Mouse (Mus musculus) naive thymus-derived CD4-positive, alpha-beta T cell, adult 2 months (primary cell): ENCODE data around the gene Rb1.
A peak's percentile ranks its signal among the peaks of the same experiment; 100 is the strongest.

ENCODE experiments used
- DNase-seq: peaks from one replicate; pipeline ENCODE4 v3.0.0-alpha.2; 2011; ENCODE audit warnings: low read depth

Gene Rb1

DNA sequence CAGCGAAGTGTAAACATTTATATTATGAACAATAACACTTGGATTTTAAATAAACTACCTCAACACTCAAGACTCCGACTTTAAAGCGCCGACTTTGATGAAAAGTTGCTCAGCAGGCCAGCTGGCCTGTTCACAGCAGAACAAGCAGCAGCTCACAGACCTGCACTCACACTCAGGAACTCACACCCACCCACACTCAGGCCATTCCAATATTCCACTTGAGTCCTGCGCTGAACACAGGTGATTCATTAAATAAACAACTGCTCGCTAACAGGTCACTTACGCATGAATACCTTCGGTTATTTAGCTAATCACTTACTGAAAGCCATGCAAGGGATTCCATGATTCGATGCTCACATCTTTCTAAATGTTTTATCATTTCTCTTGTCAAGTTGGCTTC is 63.4 kb downstream of the Rb1 start:
- DNase-seq, result no peak

DNA sequence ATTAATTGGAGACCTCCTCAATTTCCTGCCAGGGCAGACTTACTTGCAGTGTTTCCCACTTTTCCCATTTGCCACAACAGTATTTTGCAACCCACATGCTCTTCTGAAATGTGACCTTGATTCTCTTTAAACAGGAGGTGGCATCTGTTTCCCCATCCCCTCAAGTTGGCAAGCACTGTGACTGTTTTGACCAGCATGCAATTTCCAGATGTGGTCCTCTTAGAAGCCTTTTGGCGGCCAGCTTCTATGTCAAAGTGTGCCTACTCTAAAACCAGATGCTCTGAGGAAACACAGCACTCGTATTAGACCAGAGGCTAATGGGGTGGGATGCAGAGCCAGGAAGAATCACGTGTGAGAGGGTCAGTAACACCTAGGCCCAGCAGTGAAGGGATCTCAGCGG is 67.4 kb downstream of the Rb1 start:
- DNase-seq, result no peak

- no peak for DNase-seq
Measured at GRCm38 (mm10) chr14:73257348-73257747, 68.3 kb downstream of the Rb1 start.

DNA sequence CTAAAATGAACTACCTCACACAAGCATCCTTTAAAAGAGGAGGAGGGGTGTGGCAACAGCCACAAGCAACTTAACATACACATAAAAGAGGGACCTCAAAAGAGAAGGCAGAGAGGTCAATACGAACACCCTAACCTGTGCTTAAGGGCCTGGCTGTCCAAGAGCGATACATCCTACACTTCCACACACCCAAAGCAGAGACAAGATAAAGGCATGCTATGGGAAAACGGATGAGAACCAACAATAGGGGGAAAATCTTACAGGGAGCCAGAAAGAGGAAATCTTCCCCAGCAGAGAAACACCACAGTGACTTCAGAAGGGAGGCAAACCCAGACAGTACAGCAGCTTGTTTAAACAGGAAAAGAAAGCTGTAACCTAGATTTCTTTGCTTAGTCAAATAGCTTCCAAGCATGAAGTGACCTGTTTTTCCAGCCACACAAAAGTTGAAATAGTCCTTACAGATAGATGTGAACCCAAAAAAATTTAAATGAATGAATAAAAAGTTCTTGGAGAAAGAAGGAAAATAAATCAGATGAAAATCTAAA is 70.1 kb downstream of the Rb1 start:
- DNase-seq, result peak; percentile 57

DNA sequence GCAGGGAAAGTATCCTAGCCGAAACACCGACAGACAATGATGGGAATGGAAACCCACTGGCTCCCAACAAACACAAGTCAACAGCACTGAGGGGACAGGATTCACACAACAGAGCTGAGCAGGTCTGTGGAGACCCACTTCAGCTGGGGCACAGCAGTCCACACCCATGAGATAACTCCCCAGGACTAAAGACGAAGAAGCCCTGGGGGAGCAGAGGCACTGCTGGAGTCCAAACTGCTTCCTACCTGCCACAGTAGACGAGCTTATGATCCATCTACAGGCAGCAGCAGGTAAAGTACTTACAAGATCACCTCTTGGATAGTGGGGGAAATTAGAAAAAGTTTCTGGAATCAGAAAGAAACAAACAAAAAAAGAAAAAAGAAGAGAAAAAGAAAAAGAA is 71.2 kb downstream of the Rb1 start:
- no peak for DNase-seq

- DNase-seq, result peak; percentile 61
Measured at GRCm38 (mm10) chr14:73253453-73254251, 72.0 kb downstream of the Rb1 start.

DNA sequence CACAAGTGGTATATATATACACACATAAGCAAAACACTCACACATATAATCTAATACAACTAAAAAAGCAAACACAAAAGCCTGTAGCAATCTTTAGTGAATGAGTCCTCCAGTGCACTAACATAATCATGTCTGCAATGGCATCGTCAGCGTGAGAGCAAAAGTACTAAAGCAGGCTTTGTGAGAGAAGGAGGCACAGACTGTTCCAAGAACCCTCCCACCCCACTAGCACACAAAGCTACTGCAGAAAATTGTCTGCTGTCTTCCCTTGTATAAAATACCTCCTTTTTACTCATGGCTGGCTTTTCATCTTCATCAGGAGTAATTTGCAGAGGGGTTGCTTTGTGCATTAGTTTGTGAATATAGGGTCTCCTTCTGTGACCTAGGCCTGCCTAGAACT is 73.3 kb downstream of the Rb1 start:
- DNase-seq, result no peak

GRCm38 (mm10) chr14:73250056-73250455 is 75.6 kb downstream of the Rb1 start:
- no peak for DNase-seq

GRCm38 (mm10) chr14:73244061-73244597 is 81.5 kb downstream of the Rb1 start:
- DNase-seq, result peak; percentile 51

DNA sequence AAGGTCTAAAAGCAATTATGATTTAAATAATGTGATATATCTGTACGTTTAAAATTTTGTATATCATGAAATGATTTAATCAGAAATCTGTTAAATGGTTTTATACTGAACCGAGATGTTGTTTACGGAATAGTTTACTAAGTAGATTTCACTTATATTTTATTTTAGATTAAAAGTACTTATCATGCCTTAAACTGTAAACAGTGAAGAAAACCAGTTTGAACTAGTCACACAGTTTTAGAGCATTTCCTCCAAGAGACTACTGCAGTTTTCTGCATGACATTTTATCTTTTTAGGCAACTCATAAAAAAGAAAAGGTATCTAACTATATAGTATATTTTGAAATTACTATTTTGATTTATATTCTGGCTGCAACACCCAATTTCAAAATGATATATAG is 85.8 kb downstream of the Rb1 start:
- no peak for DNase-seq

- DNase-seq, result peak; percentile 48
Measured at GRCm38 (mm10) chr14:73239291-73239690, 86.3 kb downstream of the Rb1 start.

- DNase-seq, result peak; percentile 67
Measured at GRCm38 (mm10) chr14:73238498-73239250, 86.9 kb downstream of the Rb1 start.

DNA sequence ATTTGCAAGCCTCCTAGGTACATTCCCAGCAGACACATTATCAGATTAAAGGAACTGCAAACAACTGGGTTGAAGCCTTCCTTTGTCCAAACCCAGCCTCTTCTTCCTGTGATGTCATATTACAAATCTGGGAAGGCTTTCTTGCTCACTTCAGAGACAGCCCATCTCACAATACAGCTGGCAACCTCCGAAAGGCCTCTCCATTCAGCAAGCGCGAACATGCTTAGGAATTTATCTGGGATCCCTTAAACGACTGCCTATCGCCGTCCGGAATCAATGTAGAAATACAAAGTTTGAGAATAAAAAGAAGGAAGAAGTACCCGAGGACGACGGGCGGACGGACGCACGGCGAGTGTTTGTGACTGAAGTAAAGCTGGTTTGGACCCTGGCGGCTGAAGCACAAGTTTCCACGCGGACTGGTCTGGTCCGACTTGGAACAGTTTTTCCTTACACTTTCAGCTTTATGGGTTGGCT is 87.7 kb downstream of the Rb1 start, which contains the start of gene Lpar6:
Gene Lpar6 (plus strand): TSS at position 48 of the 474 bp plus-strand sequence.
- peak; percentile 70 for DNase-seq

GRCm38 (mm10) chr14:73234468-73235031 is 91.1 kb downstream of the Rb1 start:
- DNase-seq, result no peak

GRCm38 (mm10) chr14:73231286-73231982 is 94.2 kb downstream of the Rb1 start:
- DNase-seq, result no peak

DNA sequence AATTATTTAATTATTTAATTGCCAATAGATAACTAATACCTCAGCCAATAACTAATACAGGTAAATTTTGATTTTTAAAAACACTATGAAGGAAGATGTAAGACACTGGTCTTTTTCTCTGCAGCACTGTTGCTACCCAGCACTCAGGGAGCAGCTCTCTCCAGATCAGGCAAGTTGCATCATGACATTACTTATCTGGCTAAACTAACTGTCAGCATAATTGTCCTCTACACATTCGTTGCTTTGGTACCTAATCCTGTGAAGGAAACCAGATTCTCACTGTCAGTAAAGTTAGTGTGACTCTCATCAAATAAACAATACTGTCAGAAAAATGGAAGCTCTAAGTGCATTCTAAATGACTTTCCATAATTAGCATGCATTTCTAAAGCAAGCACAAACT is 98.8 kb downstream of the Rb1 start:
- DNase-seq, result no peak

- no peak for DNase-seq
Measured at GRCm38 (mm10) chr14:73226346-73226745, 99.3 kb downstream of the Rb1 start.

DNA sequence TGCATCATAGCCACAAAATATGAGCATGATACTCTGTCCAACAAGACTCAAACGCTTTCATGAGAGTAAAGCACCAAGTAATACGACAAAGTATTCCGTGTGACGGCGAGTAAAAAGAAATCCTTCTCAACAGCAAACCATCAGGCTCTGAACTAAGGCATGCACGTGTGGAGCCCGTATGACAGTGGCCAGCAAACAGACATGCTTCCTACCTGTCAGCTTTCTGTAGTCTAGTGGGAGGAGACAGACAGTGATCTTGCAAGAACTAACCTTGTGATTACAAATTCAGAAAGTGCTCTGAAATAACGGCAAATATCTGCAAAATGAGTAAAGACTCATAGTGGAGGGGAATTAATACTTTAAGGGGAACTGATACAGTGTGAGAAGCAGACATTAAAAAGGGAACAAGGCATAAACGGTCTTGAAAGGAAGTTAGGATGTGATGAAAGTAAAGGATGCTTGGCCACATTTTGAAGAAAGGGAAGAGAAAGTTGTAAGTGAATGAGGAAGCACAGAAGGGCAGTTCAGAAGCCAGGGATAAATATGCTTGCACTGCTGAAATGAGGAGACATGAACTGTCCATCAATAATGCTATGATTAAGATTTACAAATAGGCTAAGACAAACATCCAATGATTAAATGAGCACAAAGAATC is 103.2 kb downstream of the Rb1 start:
- DNase-seq, result no peak

DNA sequence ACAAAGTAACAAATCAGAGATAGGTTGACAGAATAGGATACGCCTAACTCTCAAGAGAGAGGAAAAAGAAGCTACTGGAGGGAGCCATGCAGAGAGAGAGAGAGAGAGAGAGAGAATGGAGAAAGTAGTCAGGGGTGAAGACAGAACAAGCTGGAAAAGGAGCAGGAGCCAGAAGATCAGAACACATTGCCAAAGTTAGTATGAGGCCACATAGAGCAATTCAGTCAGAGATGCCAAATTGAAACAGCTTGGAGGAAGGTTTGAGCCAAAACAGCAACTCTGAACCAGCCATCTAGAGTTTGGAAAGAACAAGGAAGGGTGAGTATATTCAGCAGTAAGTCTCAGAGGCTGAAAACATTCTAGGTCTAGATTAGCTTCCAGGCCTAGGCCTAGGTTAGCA is 108.6 kb downstream of the Rb1 start:
- DNase-seq, result no peak

DNA sequence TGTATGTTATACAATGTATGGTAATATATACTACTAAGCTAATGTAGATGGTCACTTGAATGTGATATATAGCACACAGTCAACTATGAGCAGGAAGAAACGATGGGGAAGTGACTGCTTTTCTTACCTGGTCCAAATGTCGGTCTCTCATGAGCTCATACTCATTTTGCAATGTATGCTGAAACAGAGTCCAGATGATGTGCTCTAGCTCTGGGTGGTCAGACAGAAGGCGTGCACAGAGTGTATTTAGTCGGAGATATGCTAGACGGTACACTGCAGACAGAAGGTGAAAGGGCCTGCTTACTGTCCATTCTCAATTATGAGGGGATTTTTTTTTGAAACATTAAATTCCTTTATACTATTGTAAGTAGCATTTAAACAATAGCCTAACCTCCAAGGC is 114.1 kb downstream of the Rb1 start:
- DNase-seq, result no peak

DNA sequence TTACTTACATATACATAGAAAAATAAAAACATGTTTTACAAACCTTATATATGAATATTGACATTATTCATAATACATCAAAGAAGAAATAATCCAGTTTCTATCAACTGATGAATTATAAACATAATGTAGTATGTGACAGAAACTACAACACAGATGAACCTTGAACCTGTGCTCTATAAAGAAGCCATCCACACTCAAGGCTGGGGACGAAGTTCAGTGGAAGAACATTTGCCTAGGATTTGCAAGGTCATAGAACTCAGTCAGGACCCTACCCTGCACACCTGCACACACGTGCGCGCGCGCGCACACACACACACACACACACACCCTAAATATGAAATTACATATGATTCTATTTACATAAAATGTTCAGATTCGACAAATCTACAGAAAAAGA is 115.4 kb downstream of the Rb1 start:
- DNase-seq, result no peak
